Mouse (Mus musculus) adrenal gland, adult 10 weeks (tissue): ENCODE results near the gene Zmiz2. TPM values are rescaled to one million over a fixed set of nuclear protein-coding genes. Genes with fewer than 3 reads are reported as not detected.

Experiments
- polyA plus RNA-seq: library from polyadenylated mRNA; stranded (reverse); fragments of 350-450 nt; fragmentation: Illumina TruSeq; extraction: RNeasy Lipid Tissue Mini Kit (QIAGEN cat#74804); gene quantifications from one replicate; pipeline ENCODE4 v1.2.3, GENCODE M21; 2014; ENCODE audit warnings: low read depth, low replicate concordance

The Zmiz2 gene
- polyA plus RNA-seq, result 0.87 TPM

DNA sequence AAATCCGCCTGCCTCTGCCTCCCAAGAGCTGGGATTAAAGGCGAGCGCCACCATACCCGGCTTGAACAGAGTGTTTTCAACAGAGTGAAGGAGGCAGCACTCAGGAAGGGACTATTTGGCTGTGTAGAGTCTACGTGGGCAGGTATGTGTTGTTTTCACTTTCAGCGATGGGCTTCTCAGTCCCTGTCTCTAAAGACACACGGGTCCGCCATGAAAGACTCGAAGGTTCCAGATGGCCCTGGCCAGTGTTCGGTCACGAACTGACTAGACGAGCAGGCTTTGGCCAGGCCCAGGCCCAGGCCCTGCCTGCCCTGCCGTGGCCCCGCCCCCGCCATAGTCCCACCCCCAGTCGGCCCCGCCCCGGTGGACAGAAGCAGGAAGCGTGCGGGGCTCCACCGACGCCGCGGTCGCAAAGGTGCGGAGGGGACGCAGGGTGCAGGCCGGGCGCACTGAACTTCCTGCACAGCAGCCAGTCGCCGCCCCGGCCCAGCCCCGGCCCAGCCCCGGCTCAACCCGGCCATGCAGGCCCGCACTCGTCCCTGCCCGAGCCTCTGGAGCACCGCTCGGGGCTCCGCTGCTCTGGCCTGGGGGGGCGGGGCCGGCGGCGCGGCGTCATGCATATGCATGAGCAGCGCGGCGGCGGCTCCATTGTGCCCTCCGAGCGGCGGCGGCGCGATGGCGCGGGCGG is at the start of gene Zmiz2:
Gene Zmiz2 (plus strand): TSS at position 349 of the 688 bp plus-strand sequence.

DNA sequence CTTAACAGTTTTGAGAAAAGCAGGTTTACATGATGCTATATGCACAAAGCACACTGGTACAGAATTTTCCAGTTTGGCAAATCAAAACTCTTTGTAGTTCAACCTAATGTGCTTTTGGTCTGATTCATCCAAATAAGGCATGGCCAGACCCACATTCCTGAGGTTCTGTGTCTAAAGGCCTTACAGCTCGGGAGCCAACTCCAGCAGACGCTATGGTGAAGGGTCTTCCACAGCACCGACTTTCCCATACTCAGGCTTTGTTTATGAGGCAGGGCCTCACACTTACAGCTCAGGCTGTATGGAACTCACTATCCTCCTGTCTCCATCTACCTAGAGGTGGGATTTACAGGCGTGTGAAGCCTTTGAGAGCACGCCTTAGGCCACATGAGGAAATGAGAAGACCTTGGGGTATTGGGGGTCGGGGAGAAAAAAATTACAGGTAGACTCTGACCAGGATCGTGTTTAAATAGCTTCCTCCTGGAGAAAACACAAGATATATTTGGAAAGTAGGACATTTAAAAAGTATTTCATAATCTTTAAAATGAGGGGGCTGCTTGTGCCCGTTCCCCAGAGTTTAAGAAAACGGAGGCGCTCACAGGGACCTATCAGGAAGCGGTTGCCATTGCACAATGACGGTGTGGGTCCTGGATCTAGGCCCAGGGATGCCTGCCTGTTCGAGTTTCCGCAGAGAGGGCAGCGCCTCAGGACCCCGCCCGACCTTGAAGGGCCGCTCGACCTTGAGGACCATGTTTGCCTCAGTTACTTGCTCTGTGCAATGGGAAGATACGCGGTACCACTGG is 26.1 kb downstream of the Zmiz2 start, which contains the start of gene Ppia:
Gene Ppia (plus strand): TSS at position 693 of the 800 bp plus-strand sequence.

GRCm38 (mm10) chr11:6444077-6444853 is 55.4 kb downstream of the Zmiz2 start, which contains the start of gene H2afv:
Gene H2afv, minus strand, starts transcription at chr11:6444443.

Other genes with a start within 250 kb of the Zmiz2 start
- gene A730071L15Rik, start 189.0 kb upstream of the Zmiz2 start, polyA plus RNA-seq, result not detected
- 32.5 TPM for gene Nudcd3, start 188.7 kb upstream of the Zmiz2 start, polyA plus RNA-seq
- gene Npc1l1, start 158.9 kb upstream of the Zmiz2 start, polyA plus RNA-seq, result not detected
- 10.8 TPM for gene Ddx56, start 121.3 kb upstream of the Zmiz2 start, polyA plus RNA-seq
- 55.3 TPM for gene Tmed4, start 114.2 kb upstream of the Zmiz2 start, polyA plus RNA-seq
- 192 TPM for gene Ogdh, start 97.4 kb upstream of the Zmiz2 start, polyA plus RNA-seq
- gene Ppia, start 26.4 kb downstream of the Zmiz2 start, polyA plus RNA-seq, result 1,365 TPM
- gene H2afv, start 55.4 kb downstream of the Zmiz2 start, polyA plus RNA-seq, result 21.3 TPM
- gene Purb, start 86.8 kb downstream of the Zmiz2 start, polyA plus RNA-seq, result 181 TPM
- not detected for gene Myo1g, start 131.9 kb downstream of the Zmiz2 start, polyA plus RNA-seq
- gene Ccm2, start 157.8 kb downstream of the Zmiz2 start, polyA plus RNA-seq, result not detected
- not detected for gene Nacad, start 217.0 kb downstream of the Zmiz2 start, polyA plus RNA-seq
- gene Tbrg4, start 237.0 kb downstream of the Zmiz2 start, polyA plus RNA-seq, result 1.2 TPM
- not detected for gene Wap, start 249.6 kb downstream of the Zmiz2 start, polyA plus RNA-seq